Mouse (Mus musculus): ENCODE data around the gene Anapc11. TPM values are rescaled to one million over a fixed set of nuclear protein-coding genes. Genes with fewer than 3 reads are reported as not detected.

The Anapc11 gene
- polyA plus RNA-seq, 1 experiment from 2014 or later, result 176 TPM

DNA sequence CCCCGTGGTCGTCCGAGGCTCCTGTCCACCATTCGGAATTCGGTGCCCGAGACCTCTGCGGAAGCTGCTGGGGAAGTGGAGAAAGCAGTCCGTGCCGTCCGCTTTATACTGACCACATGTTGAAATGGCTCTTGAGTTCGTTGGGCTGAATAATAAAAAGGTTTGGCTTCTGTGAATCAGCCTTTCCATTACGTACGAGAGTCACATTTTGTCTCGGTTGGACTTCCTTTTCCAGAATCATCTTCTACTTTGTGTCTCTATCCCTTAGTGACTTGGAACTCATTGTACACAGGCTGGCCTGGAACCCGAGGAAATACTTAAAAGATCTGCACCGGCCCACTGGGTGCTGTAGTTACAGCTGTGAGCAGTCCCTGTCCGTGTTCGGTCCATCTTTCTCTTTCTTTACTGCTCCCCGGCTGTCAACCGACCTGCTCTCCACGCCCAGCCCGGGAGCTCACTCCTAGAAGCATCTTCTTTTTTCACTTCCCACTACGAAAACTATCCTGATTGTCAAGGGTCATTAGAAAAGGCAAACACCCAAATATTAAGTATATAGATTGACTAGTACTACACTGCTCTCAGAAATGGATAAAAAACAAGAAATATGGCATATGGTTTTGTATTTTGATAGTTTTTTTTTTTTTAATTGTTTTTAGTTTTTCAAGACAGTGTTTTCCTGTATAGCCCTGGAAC lies 24.5 kb upstream of the Anapc11 start:
- Histone ChIP-seq H3K4me3 (replicated peaks; ENCODE audit: low read length) (peak overlapping the region; percentile 98), H3K27ac (ENCODE audit: low read length) (peak overlapping the region; percentile 85), H3K9ac (ENCODE audit: low read length) (peak overlapping the region; percentile 77), H3K4me2 (ENCODE audit: low read depth, low read length) (peak overlapping the region; percentile 87), H3K9me3 (replicated peaks; ENCODE audit: control insufficient read depth, low read length) (no peaks in the 10 kb centered on the region), H3K4me1 (ENCODE audit: control insufficient read depth, insufficient read depth, low read length) (peaks cover 18% of the 10 kb centered on the region), H3K27me3 (ENCODE audit: control insufficient read depth, insufficient read depth, low read length) (no peaks in the 10 kb centered on the region), H3K36me3 (ENCODE audit: control insufficient read depth, insufficient read depth, low read length) (peaks cover 25% of the 10 kb centered on the region)
- WGBS, result under 1% methylated on average over 23 of the region's 23 CpGs
- no peak for ATAC-seq (ENCODE audit: insufficient read depth, low FRiP score)

GRCm38 (mm10) chr11:120574278-120574600 lies 24.0 kb upstream of the Anapc11 start:
- no peaks in the 10 kb centered on the region for H3K9me3 ChIP-seq (replicated peaks; ENCODE audit: control insufficient read depth, low read length)
- H3K27me3 ChIP-seq (ENCODE audit: control insufficient read depth, insufficient read depth, low read length), result no peaks in the 10 kb centered on the region
- H3K36me3 ChIP-seq (ENCODE audit: control insufficient read depth, insufficient read depth, low read length), result peaks cover 30% of the 10 kb centered on the region
- H3K4me2 ChIP-seq (ENCODE audit: low read depth, low read length), result peak overlapping the region; percentile 87
- ATAC-seq (ENCODE audit: insufficient read depth, low FRiP score), result no peak
- peak overlapping the region; percentile 34; the same call in 1 of the 2 replicates for H3K27ac ChIP-seq (ENCODE audit: low read length)
- peak overlapping the region; percentile 98 for H3K4me3 ChIP-seq (replicated peaks; ENCODE audit: low read length)
- WGBS, result 29% methylated on average over 5 of the region's 5 CpGs
- peak overlapping the region; percentile 77 for H3K9ac ChIP-seq (ENCODE audit: low read length)
- H3K4me1 ChIP-seq (ENCODE audit: control insufficient read depth, insufficient read depth, low read length), result peaks cover 21% of the 10 kb centered on the region

- H3K27ac ChIP-seq (ENCODE audit: low read length), result no peak overlapping the region
- 0 out of 2 replicates have a peak overlapping the region, but pooled peaks have one; percentile 87 for H3K4me2 ChIP-seq (ENCODE audit: low read depth, low read length)
- peaks cover 31% of the 10 kb centered on the region for H3K36me3 ChIP-seq (ENCODE audit: control insufficient read depth, insufficient read depth, low read length)
- WGBS, result 79% methylated on average over 2 of the region's 2 CpGs
- no peak overlapping the region for H3K9ac ChIP-seq (ENCODE audit: low read length)
- H3K9me3 ChIP-seq (replicated peaks; ENCODE audit: control insufficient read depth, low read length), result no peaks in the 10 kb centered on the region
- peaks cover 29% of the 10 kb centered on the region for H3K4me1 ChIP-seq (ENCODE audit: control insufficient read depth, insufficient read depth, low read length)
- ATAC-seq (ENCODE audit: insufficient read depth, low FRiP score), result no peak
- no peak overlapping the region for H3K4me3 ChIP-seq (replicated peaks; ENCODE audit: low read length)
- H3K27me3 ChIP-seq (ENCODE audit: control insufficient read depth, insufficient read depth, low read length), result no peaks in the 10 kb centered on the region
Measured at GRCm38 (mm10) chr11:120575046-120575445, 23.2 kb upstream of the Anapc11 start.

- no peaks in the 10 kb centered on the region for H3K27me3 ChIP-seq (ENCODE audit: control insufficient read depth, insufficient read depth, low read length)
- H3K27ac ChIP-seq (ENCODE audit: low read length), result 0 out of 2 replicates have a peak overlapping the region, but pooled peaks have one; percentile 17
- no peak overlapping the region for H3K9ac ChIP-seq (ENCODE audit: low read length)
- H3K4me1 ChIP-seq (ENCODE audit: control insufficient read depth, insufficient read depth, low read length), result peaks cover 32% of the 10 kb centered on the region
- H3K4me3 ChIP-seq (replicated peaks; ENCODE audit: low read length), result no peak overlapping the region
- ATAC-seq (ENCODE audit: insufficient read depth, low FRiP score), result no peak
- H3K36me3 ChIP-seq (ENCODE audit: control insufficient read depth, insufficient read depth, low read length), result peaks cover 22% of the 10 kb centered on the region
- no peak overlapping the region for H3K4me2 ChIP-seq (ENCODE audit: low read depth, low read length)
- no peaks in the 10 kb centered on the region for H3K9me3 ChIP-seq (replicated peaks; ENCODE audit: control insufficient read depth, low read length)
Measured at GRCm38 (mm10) chr11:120575940-120576339, 22.3 kb upstream of the Anapc11 start.

DNA sequence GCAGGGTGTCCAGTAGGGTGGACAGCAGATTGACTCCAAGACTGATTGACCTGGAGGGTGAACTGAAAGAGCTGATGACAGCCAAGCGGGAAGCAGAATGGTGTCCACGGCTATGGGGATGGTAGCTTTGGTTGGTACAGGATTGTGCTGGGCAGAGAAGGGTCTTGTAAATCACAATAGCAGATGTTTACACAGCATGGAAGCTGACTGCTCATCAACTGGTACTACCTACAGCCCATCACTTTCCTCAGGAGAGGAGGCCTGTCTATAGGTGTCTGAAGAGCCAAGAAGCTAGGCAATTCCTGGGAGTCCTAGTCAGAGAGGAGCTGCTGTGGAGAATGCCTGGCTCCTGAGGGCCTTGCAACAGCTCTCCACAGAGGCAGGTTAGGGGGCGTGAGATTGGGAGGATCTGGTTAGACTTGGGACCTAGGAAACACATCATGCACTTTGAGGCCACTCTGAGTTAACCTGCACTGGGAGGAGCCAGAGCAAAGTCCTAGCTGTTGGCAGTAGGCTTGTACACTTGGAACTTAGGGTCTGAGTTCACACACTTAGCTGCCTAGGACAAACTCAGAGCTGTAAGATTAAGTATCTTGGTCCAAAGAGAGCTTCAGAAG lies 21.7 kb upstream of the Anapc11 start:
- Histone ChIP-seq H3K9me3 (replicated peaks; ENCODE audit: control insufficient read depth, low read length) (no peaks in the 10 kb centered on the region), H3K9ac (ENCODE audit: low read length) (no peak overlapping the region; the same call in 1 of the 2 replicates), H3K4me2 (ENCODE audit: low read depth, low read length) (no peak overlapping the region), H3K27me3 (ENCODE audit: control insufficient read depth, insufficient read depth, low read length) (no peaks in the 10 kb centered on the region), H3K4me1 (ENCODE audit: control insufficient read depth, insufficient read depth, low read length) (peaks cover 26% of the 10 kb centered on the region), H3K4me3 (replicated peaks; ENCODE audit: low read length) (no peak overlapping the region), H3K36me3 (ENCODE audit: control insufficient read depth, insufficient read depth, low read length) (peaks cover 21% of the 10 kb centered on the region), H3K27ac (ENCODE audit: low read length) (0 out of 2 replicates have a peak overlapping the region, but pooled peaks have one; percentile 17)
- 76% methylated on average over 3 of the region's 3 CpGs for WGBS
- no peak for ATAC-seq (ENCODE audit: insufficient read depth, low FRiP score)

DNA sequence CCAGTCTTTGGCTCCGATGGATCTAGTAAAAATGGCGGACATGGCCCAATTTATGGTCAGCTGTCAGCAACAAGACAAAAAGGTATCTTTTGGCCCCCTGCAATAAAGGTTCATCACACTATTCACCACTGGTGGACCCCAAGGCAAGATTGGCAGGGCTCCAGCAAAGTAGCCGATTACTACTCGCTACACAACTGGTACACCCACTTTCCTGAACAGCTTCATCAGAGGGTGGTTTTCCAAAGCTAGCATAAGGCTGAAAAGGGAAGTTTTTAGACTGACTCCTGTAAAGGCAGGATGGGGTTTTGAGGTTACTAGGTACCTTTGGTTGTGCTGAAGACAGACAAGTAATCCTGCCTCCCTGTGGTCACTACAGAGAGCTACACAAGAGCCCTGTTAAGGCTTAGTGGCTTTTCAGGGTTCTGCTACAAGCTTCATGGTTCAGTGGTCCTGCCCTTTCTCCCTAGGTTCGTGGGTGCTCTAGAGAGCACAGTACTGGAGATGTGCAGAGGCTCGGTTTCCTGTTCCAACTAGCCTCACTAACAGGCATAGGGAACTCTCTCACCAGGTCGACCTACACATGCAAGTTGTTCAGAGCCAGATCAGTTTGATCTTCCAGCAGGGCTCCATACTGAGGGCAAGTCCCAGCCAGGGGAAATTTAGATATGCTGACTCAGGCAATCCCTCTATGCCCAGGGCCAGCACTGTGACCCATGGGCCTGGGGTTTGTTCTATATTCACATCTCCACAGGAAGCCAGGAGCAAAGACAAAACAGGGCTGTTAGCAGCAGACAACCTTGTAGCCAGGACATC lies 20.8 kb upstream of the Anapc11 start:
- Histone ChIP-seq H3K4me3 (replicated peaks; ENCODE audit: low read length) (no peak overlapping the region), H3K9me3 (replicated peaks; ENCODE audit: control insufficient read depth, low read length) (no peaks in the 10 kb centered on the region), H3K27me3 (ENCODE audit: control insufficient read depth, insufficient read depth, low read length) (no peaks in the 10 kb centered on the region), H3K36me3 (ENCODE audit: control insufficient read depth, insufficient read depth, low read length) (peaks cover 21% of the 10 kb centered on the region), H3K27ac (ENCODE audit: low read length) (no peak overlapping the region), H3K9ac (ENCODE audit: low read length) (no peak overlapping the region; the same call in 1 of the 2 replicates), H3K4me2 (ENCODE audit: low read depth, low read length) (no peak overlapping the region), H3K4me1 (ENCODE audit: control insufficient read depth, insufficient read depth, low read length) (peaks cover 28% of the 10 kb centered on the region)
- WGBS, result 83% methylated on average over 7 of the region's 7 CpGs
- ATAC-seq (ENCODE audit: insufficient read depth, low FRiP score), result no peak

DNA sequence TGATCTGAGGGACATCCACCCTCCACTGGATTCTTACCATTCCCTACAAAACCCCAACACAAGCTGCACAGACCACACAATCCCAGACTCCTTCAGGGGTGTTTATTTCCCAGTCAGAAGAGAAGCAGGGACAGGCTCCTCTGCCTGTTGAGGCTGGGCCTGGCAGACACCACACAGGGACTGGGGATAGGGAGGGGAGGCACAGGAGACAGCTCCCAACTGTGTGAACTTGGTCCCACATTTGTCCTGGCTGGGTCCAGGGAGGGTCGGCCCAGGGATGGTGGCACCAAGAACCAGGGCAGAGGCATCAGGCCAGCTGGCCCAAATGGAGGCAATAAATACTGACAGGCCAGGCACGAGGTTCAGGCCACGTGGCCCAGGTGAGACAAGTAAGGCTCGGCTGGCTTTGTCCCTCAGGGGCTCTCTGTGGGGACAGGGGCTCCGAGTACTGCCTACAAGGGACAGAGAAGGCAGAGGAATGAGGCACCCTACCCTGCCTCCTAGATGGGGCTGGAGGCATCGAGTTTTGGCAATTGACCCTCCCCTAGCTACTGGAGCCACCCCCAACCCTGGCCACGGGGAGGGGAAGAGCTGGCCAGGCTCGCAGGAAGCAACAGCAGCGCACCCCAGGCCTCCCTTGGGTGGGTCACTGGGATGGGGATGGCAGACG lies 20.1 kb upstream of the Anapc11 start:
- H3K9ac ChIP-seq (ENCODE audit: low read length), result no peak overlapping the region; the same call in 1 of the 2 replicates
- peaks cover 28% of the 10 kb centered on the region for H3K4me1 ChIP-seq (ENCODE audit: control insufficient read depth, insufficient read depth, low read length)

GRCm38 (mm10) chr11:120578694-120579243 lies 19.5 kb upstream of the Anapc11 start:
- Histone ChIP-seq H3K4me1 (ENCODE audit: control insufficient read depth, insufficient read depth, low read length) (peaks cover 28% of the 10 kb centered on the region), H3K4me2 (ENCODE audit: low read depth, low read length) (no peak overlapping the region), H3K9me3 (replicated peaks; ENCODE audit: control insufficient read depth, low read length) (0 out of 2 replicates have a peak, but pooled peaks cover under 1% of the 10 kb centered on the region), H3K9ac (ENCODE audit: low read length) (no peak overlapping the region; the same call in 1 of the 2 replicates), H3K27ac (ENCODE audit: low read length) (no peak overlapping the region), H3K4me3 (replicated peaks; ENCODE audit: low read length) (no peak overlapping the region), H3K36me3 (ENCODE audit: control insufficient read depth, insufficient read depth, low read length) (peaks cover 22% of the 10 kb centered on the region), H3K27me3 (ENCODE audit: control insufficient read depth, insufficient read depth, low read length) (no peaks in the 10 kb centered on the region)
- ATAC-seq (ENCODE audit: insufficient read depth, low FRiP score), result no peak
- WGBS, result 77% methylated on average over 11 of the region's 11 CpGs

More for the DNA sequence above, 20.1 kb upstream of the Anapc11 start:
- H3K27ac ChIP-seq (ENCODE audit: low read length), result no peak overlapping the region
- H3K9me3 ChIP-seq (replicated peaks; ENCODE audit: control insufficient read depth, low read length), result no peaks in the 10 kb centered on the region
- WGBS, result 78% methylated on average over 10 of the region's 10 CpGs
- H3K36me3 ChIP-seq (ENCODE audit: control insufficient read depth, insufficient read depth, low read length), result peaks cover 21% of the 10 kb centered on the region
- ATAC-seq (ENCODE audit: insufficient read depth, low FRiP score), result no peak
- H3K27me3 ChIP-seq (ENCODE audit: control insufficient read depth, insufficient read depth, low read length), result no peaks in the 10 kb centered on the region
- no peak overlapping the region for H3K4me2 ChIP-seq (ENCODE audit: low read depth, low read length)
- no peak overlapping the region for H3K4me3 ChIP-seq (replicated peaks; ENCODE audit: low read length)

Data from stomach, embryonic 16.5 days (tissue).